Mouse (Mus musculus): ENCODE data around the gene Polg. TPM values are rescaled to one million over a fixed set of nuclear protein-coding genes. Genes with fewer than 3 reads are reported as not detected.

The Polg gene
- polyA plus RNA-seq, 1 experiment: 29.1 TPM

Other genes starting within 250 kb of the Polg start
- 6.3 and 7.2 TPM in 2 replicates for gene Abhd2, start 193.2 kb downstream of the Polg start, polyA plus RNA-seq (2012; ENCODE audit: insufficient read depth, insufficient read length, missing spikeins)
- not detected in 2 replicates for gene Rlbp1, start 79.3 kb downstream of the Polg start, polyA plus RNA-seq (2012; ENCODE audit: insufficient read depth, insufficient read length, missing spikeins)
- gene Fanci, start 74.4 kb downstream of the Polg start, polyA plus RNA-seq (2012; ENCODE audit: insufficient read depth, insufficient read length, missing spikeins): 0.63 TPM in 1 of 2 replicates, not detected in the other
- gene Rhcg, start 151.3 kb upstream of the Polg start, polyA plus RNA-seq (2012; ENCODE audit: insufficient read depth, insufficient read length, missing spikeins): not detected in 2 replicates
- gene Ticrr, start 193.8 kb upstream of the Polg start, polyA plus RNA-seq (2012; ENCODE audit: insufficient read depth, insufficient read length, missing spikeins): not detected in 2 replicates
- 0.40 and 0.58 TPM in 2 replicates for gene Kif7, start 249.4 kb upstream of the Polg start, polyA plus RNA-seq (2012; ENCODE audit: insufficient read depth, insufficient read length, missing spikeins)

Measured in brown adipose tissue, adult 24 weeks (tissue).